Mouse (Mus musculus) heart, adult 2 months (tissue): Measurements from ENCODE around the gene Gm20425. TPM values are rescaled to one million over a fixed set of nuclear protein-coding genes. Genes with fewer than 3 reads are reported as not detected.

ENCODE experiments used
- DNase-seq, 2 experiments: peaks; one replicate each; pipeline ENCODE4 v3.0.0; 2021
- H3K27ac ChIP-seq: fragments of 200-600 bp; 2 replicates; pipeline ENCODE4 v1.8.1; 2022
- H3K27me3 ChIP-seq: fragments of 200-500 bp; 2 replicates; pipeline ENCODE4 v1.6.1; 2012; ENCODE audit warnings: mild to moderate bottlenecking, low read length, inconsistent platforms, mixed read lengths; ENCODE audit not compliant: control insufficient read depth, insufficient read depth
- H3K36me3 ChIP-seq: fragments of 200-500 bp; 2 replicates; pipeline ENCODE4 v1.6.1; 2012; ENCODE audit warnings: low read length, inconsistent platforms; ENCODE audit not compliant: control insufficient read depth, insufficient read depth
- H3K4me1 ChIP-seq: fragments of 200-500 bp; 2 replicates; pipeline ENCODE4 v1.6.1; 2011; ENCODE audit warnings: low read length; ENCODE audit not compliant: control insufficient read depth, insufficient read depth
- H3K4me3 ChIP-seq: fragments of 200-600 bp; 2 replicates; pipeline ENCODE4 v1.8.1; 2022
- H3K79me2 ChIP-seq: fragments of 200-500 bp; replicated peaks from 2 replicates; pipeline ENCODE4 v1.6.1; 2012; ENCODE audit warnings: mild to moderate bottlenecking, inconsistent platforms, low read length, moderate library complexity, mixed read lengths; ENCODE audit not compliant: control insufficient read depth, insufficient read depth
- H3K9ac ChIP-seq: fragments of 200-500 bp; 2 replicates; pipeline ENCODE4 v1.6.1; 2012; ENCODE audit warnings: low read depth, mild to moderate bottlenecking, control low read depth, inconsistent platforms, low read length, mixed read lengths
- CTCF ChIP-seq: fragments of 200-600 bp; IDR thresholded peaks from 2 replicates; pipeline ENCODE4 v1.8.1; 2022; ENCODE audit warnings: antibody characterized with exemption, mild to moderate bottlenecking, moderate library complexity
- EP300 ChIP-seq: fragments of 200-500 bp; IDR thresholded peaks from 2 replicates; pipeline ENCODE4 v1.6.1; 2011; ENCODE audit warnings: low read depth, low read length, control low read depth; ENCODE audit not compliant: insufficient read depth
- POLR2A ChIP-seq: fragments of 200-500 bp; IDR thresholded peaks from 2 replicates; pipeline ENCODE4 v1.6.1; 2011; ENCODE audit warnings: mild to moderate bottlenecking, low read depth, low read length, control low read depth; ENCODE audit not compliant: insufficient read depth
- WGBS: fragments of 180-500 bp; shearing (Covaris S2); methylation state at CpG from one replicate; pipeline ENCODE4 v1.1.7; 2018; 5-methylcytosine and 5-hydroxymethylcytosine counted together
- intact Hi-C: fragments of 180-260 bp; cut with DNase I; formaldehyde crosslinking; loops from one replicate; pipeline ENCODE4 v1.15.1; 2025
- polyA plus RNA-seq: library from polyadenylated mRNA; depleted of rRNA; stranded (reverse); fragments of >200 nt; gene quantifications from 2 replicates; pipeline ENCODE4 v1.2.3, GENCODE M21; 2012
- total RNA-seq, 2 experiments: library from RNA; stranded (reverse); gene quantifications; 2 replicates each; pipeline ENCODE4 v1.2.3; 2021

Gene Gm20425
- total and polyA plus RNA-seq, 3 experiments = 5.5 to 7.0 TPM; not detected in 1

DNA sequence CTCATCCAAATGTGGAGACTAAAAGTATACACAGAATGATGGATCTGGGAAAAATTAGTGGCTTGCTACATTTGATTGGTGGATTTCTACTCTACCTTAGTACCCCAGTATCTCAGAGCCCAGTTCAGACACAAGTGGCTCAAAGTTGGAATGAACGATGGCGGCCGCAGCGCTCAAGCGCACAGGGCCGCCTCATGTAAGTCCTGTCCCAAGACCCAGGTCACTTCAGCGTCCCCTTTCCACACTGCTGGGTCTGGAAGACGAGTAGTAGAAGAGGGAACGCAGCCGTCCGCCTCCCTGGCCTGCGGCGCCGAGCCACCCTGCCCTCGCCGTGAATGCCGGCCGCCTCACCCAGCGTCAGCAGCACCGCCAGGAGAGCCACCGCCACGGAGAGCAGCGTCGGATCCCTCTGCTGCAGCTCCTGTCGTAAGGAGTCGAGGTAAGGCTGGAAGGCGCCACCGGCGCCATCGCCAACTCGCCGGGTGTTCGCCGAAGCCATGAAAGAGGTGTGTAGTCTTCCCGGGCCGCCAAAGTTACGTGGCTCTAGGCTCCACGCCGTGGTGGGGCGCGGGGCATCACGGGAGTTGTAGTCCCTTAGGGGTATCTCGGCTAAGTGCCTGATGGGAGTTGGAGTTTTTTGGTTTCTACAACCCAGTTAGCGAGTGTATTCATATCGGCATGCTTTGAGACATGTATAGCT is 28.4 kb downstream of the Gm20425 start, which contains the start of gene Srprb:
Gene Srprb (minus strand): TSS at position 577 of the 700 bp plus-strand sequence.
- WGBS = under 1% methylated on average over 45 of the region's 45 CpGs
- Histone ChIP-seq H3K4me3 (peak within 1 kb of the TSS; percentile 69), H3K9ac (peak within 1 kb of the TSS; percentile 91), H3K36me3 (peaks cover 3% of the 10 kb centered on the region), H3K27ac (peak within 1 kb of the TSS; percentile 82), H3K27me3 (no peaks in the 10 kb centered on the region), H3K4me1 (peaks cover 1% of the 10 kb centered on the region), H3K79me2 (no peaks in the 10 kb centered on the region)
- DNase-seq = peak; percentile 93 to 95
- intact Hi-C loops = loop anchor here (5.0 to 10.0 kb wide), 4 partner anchors 109 to 803 kb away; partner anchors contain the start of genes Amotl2, Anapc13, Cep63 and Nphp3
- peak; percentile 65 for TF ChIP-seq POLR2A
- no peak for TF ChIP-seq EP300
- TF ChIP-seq CTCF = no peak

DNA sequence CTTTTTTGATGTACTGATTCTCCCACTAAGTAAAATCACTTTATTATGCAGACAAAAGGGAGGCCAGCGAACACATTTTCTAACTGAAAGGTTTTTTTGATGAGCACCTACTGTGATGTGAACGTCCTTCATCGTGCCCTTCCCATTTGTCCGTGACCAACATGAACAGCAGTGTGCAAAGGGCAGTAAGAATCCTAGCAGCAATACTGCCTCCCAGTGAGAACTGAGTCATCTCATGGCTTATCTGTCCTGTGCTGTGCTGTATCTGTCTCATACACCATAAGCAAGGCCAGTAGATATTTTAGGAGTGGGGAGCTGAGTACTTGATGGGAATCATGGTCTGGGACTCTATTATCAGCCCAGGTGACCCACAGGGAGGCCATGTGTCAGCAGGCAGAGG is 41.7 kb downstream of the Gm20425 start:
- WGBS = 95% methylated on average over 4 of the region's 4 CpGs
- Histone ChIP-seq H3K4me1 (peaks cover 3% of the 10 kb centered on the region; the same call in 1 of the 2 replicates), H3K36me3 (no peaks in the 10 kb centered on the region), H3K79me2 (no peaks in the 10 kb centered on the region), H3K9ac (no peak overlapping the region), H3K4me3 (no peak overlapping the region), H3K27me3 (no peaks in the 10 kb centered on the region), H3K27ac (no peak overlapping the region)
- intact Hi-C loops = no loop called here
- TF ChIP-seq POLR2A = no peak
- TF ChIP-seq CTCF = no peak
- TF ChIP-seq EP300 = no peak
- DNase-seq = no peak

DNA sequence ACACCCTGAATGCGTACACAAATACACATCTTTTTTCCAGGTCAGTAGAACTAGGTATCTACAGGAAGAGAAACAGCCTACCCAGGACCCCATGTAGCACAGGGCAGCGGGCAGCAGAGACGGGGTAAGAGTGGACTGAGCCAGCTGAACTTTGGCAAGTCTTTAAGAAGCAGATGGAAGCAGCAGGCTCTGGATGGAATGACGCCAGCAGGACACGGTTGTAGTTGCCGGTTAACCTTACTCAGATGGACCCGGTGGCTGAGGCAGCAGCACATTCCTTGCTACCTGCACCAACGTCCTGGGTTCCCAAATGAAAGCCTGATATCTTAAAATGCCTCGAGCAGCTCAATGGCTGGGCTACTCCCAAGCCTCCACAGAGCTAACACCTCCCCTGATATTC is 43.4 kb downstream of the Gm20425 start:
- no peaks in the 10 kb centered on the region for H3K27me3 ChIP-seq
- no peak overlapping the region for H3K27ac ChIP-seq
- H3K4me1 ChIP-seq = peaks cover 3% of the 10 kb centered on the region; the same call in 1 of the 2 replicates
- TF ChIP-seq CTCF = no peak
- TF ChIP-seq POLR2A = no peak
- no peak for TF ChIP-seq EP300
- no peak overlapping the region for H3K9ac ChIP-seq
- H3K4me3 ChIP-seq = no peak overlapping the region
- no peaks in the 10 kb centered on the region for H3K36me3 ChIP-seq
- no peaks in the 10 kb centered on the region for H3K79me2 ChIP-seq
- WGBS = 47% methylated on average over 9 of the region's 9 CpGs
- intact Hi-C loops = no loop called here
- DNase-seq = peak in 1 of 2 experiments; percentile 27

DNA sequence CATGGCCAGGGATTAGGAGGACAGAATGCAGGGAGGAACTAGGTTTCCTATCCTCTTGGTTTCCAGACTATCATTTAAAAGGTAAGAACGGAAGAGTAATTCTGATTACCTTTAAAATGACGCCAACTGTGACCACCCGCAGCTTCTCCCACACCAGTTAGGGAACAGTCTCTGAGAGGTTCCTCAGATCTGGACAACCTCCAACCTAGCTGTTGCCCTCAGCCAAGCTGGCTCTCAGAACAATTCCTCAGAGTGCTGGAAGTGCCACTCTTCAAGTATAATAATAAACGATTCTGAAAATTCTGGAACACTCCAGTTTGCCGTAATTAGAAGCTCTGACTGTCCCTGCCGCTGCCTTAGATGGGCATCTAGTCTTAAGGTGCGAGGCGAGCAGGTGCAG is 44.2 kb downstream of the Gm20425 start:
- Histone ChIP-seq H3K27ac (no peak overlapping the region), H3K4me3 (no peak overlapping the region), H3K9ac (no peak overlapping the region), H3K4me1 (peaks cover 3% of the 10 kb centered on the region; the same call in 1 of the 2 replicates), H3K79me2 (no peaks in the 10 kb centered on the region), H3K36me3 (no peaks in the 10 kb centered on the region), H3K27me3 (no peaks in the 10 kb centered on the region)
- intact Hi-C loops = no loop called here
- DNase-seq = no peak
- TF ChIP-seq CTCF (no peak), POLR2A (no peak), EP300 (no peak)
- 65% methylated on average over 8 of the region's 8 CpGs for WGBS

DNA sequence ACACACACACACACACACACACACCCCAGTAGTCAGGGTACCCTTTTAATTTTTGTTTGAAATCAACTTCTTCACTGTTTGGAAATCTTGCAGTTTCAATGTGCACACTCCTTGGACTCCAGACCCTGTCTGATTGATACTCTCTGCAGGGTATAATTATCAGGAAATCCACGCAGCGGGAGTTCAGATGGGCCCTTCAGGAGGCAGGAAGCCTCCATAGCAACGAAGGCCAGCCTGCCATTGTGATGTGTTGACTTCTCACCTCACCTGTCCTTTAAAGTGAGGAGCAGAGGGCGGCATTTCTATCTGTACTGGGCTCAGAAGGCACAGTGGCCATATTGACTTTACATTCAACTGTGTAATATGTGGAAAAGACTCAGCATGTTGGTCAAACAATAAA is 45.3 kb downstream of the Gm20425 start:
- Histone ChIP-seq H3K27ac (no peak overlapping the region), H3K27me3 (no peaks in the 10 kb centered on the region), H3K4me1 (peaks cover 4% of the 10 kb centered on the region), H3K79me2 (no peaks in the 10 kb centered on the region), H3K9ac (no peak overlapping the region), H3K4me3 (no peak overlapping the region), H3K36me3 (no peaks in the 10 kb centered on the region)
- intact Hi-C loops = no loop called here
- 64% methylated on average over 4 of the region's 4 CpGs for WGBS
- TF ChIP-seq POLR2A = no peak
- no peak for TF ChIP-seq EP300
- no peak for TF ChIP-seq CTCF
- no peak for DNase-seq

DNA sequence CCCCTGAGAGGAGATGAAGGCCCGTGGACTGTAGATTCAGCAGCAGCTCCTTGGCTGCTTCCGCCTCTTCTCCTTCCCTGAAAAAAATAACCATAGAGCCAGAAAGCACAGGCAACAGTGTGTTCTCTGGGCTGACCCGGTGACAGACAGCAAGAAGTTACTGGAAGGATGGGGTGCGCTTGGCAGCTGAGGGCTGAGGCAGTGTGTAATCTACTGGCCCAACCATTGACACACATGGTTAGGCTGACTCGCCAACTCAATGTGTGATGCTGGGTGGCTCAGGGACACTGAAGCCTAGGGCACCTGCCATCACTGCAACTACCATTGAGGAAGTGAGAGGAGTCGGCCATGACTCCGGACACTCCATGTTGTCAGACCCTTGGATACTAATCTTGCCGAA is 48.2 kb downstream of the Gm20425 start:
- Histone ChIP-seq H3K9ac (no peak overlapping the region), H3K36me3 (no peaks in the 10 kb centered on the region), H3K4me3 (no peak overlapping the region), H3K27me3 (no peaks in the 10 kb centered on the region), H3K4me1 (peaks cover 4% of the 10 kb centered on the region), H3K27ac (no peak overlapping the region), H3K79me2 (no peaks in the 10 kb centered on the region)
- no peak for DNase-seq
- WGBS = 88% methylated on average over 8 of the region's 8 CpGs
- intact Hi-C loops = no loop called here
- no peak for TF ChIP-seq CTCF
- no peak for TF ChIP-seq POLR2A
- no peak for TF ChIP-seq EP300
